ENCODE assay signal across 33 mouse cellular contexts in the genomic region with DNA sequence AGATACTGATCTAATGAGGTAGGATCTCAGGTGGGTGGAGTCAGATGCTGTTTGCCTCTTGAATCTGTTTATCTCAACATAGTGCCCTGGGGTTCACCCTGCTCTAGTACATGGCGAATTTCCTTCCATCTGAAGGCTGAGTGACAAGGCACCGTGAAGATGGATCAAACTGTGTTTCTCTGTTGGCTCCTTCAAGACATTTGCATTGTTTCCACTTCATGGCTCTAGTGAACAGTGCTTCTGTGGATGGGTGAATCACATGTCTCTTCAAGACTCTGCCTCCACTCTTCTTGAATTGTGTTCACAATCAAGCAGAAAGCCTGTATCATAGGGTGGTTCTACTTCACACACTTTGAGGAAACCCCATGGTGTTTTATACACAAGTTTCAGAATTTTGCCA. TPM values are rescaled to one million over a fixed set of nuclear protein-coding genes. Genes with fewer than 3 reads are reported as not detected.
"Had no signal": no experiment of that assay in that cellular context is flagged by ENCODE, and none has a peak within 500 bp of the region (broad histone marks: within the 10 kb centered on the region; RNA-seq: fewer than 3 reads in every experiment).

No protein-coding gene starts in this region.

- H3K27ac ChIP-seq: heart, embryonic 10.5 days; heart, embryonic 13.5 days; heart, embryonic 15.5 days; hindbrain, embryonic 12.5 days; hindbrain, embryonic 13.5 days; hindbrain, embryonic 14.5 days; hindbrain, embryonic 15.5 days; hindbrain, postnatal 0 days; intestine, embryonic 15.5 days; kidney, embryonic 15.5 days; kidney, postnatal 0 days; layer of hippocampus, adult 2 months had no signal

- H3K4me2 ChIP-seq: heart, embryonic 11.5 days; heart, embryonic 13.5 days; heart, embryonic 15.5 days; hindbrain, embryonic 12.5 days; hindbrain, embryonic 13.5 days; hindbrain, embryonic 14.5 days; hindbrain, embryonic 15.5 days; intestine, embryonic 15.5 days; kidney, embryonic 15.5 days had no signal

- H3K4me3 ChIP-seq: heart, embryonic 10.5 days; heart, embryonic 13.5 days; heart, embryonic 15.5 days; hindbrain, embryonic 12.5 days; hindbrain, embryonic 13.5 days; hindbrain, embryonic 15.5 days; intestine, embryonic 15.5 days; kidney, embryonic 15.5 days; layer of hippocampus, adult 2 months had no signal

- H3K36me3 ChIP-seq: heart, embryonic 10.5 days; heart, embryonic 13.5 days; heart, embryonic 15.5 days; hindbrain, embryonic 12.5 days; hindbrain, embryonic 13.5 days; hindbrain, embryonic 15.5 days; intestine, embryonic 15.5 days; kidney, embryonic 15.5 days had no signal

- DNase-seq: heart, postnatal 10 days; heart, postnatal 14 days; heart, postnatal 36 days; heart, postnatal 4 days; kidney, adult 11 months; kidney, adult 18-20 months; kidney, adult 2 months; kidney, adult 8-10 months; kidney, adult 9 months; kidney, postnatal 10 days; kidney, postnatal 14 days; kidney, postnatal 25 days; kidney, postnatal 36 days; kidney, postnatal 4 days; layer of hippocampus, adult 9-11 months; layer of hippocampus, postnatal 36 days had no signal

- H3K9ac ChIP-seq: heart, embryonic 13.5 days; heart, embryonic 15.5 days; hindbrain, embryonic 12.5 days; hindbrain, embryonic 13.5 days; hindbrain, embryonic 14.5 days; hindbrain, embryonic 15.5 days; intestine, embryonic 15.5 days; kidney, embryonic 15.5 days had no signal

- H3K4me1 ChIP-seq: heart, embryonic 10.5 days; heart, embryonic 13.5 days; heart, embryonic 15.5 days; hindbrain, embryonic 12.5 days; hindbrain, embryonic 13.5 days; hindbrain, embryonic 15.5 days; intestine, embryonic 15.5 days; kidney, embryonic 15.5 days had no signal

- ATAC-seq: hindbrain, embryonic 16.5 days; hindbrain, postnatal 0 days; inflammation-experienced regulatory T-cells, adult 6 months; intestine, embryonic 15.5 days; intestine, embryonic 16.5 days; intestine, postnatal 0 days had no signal

- H3K27me3 ChIP-seq: heart, embryonic 13.5 days; heart, embryonic 15.5 days; hindbrain, embryonic 12.5 days; hindbrain, embryonic 13.5 days; hindbrain, embryonic 15.5 days; intestine, embryonic 15.5 days; kidney, embryonic 15.5 days had no signal

- H3K9me3 ChIP-seq: heart, embryonic 10.5 days; heart, embryonic 13.5 days; heart, embryonic 15.5 days; hindbrain, embryonic 12.5 days; hindbrain, embryonic 13.5 days; hindbrain, embryonic 15.5 days; intestine, embryonic 15.5 days; kidney, embryonic 15.5 days had no signal

RNA-seq across cellular contexts. Expression of gene Ttll7, which starts 8.1 kb away (rescaled TPM):
- polyA plus RNA-seq: inflammation-experienced regulatory T-cells, adult 6 months had no signal
